Mouse (Mus musculus) cerebellum, postnatal 36 days (tissue): ENCODE data around the gene Ttc9b.

Experiments used
- DNase-seq, 2 experiments: peaks; one replicate each; pipeline ENCODE4 v3.0.0; 2021 to 2022; ENCODE audit warnings: mixed read lengths in 2 of 2

The Ttc9b gene

DNA sequence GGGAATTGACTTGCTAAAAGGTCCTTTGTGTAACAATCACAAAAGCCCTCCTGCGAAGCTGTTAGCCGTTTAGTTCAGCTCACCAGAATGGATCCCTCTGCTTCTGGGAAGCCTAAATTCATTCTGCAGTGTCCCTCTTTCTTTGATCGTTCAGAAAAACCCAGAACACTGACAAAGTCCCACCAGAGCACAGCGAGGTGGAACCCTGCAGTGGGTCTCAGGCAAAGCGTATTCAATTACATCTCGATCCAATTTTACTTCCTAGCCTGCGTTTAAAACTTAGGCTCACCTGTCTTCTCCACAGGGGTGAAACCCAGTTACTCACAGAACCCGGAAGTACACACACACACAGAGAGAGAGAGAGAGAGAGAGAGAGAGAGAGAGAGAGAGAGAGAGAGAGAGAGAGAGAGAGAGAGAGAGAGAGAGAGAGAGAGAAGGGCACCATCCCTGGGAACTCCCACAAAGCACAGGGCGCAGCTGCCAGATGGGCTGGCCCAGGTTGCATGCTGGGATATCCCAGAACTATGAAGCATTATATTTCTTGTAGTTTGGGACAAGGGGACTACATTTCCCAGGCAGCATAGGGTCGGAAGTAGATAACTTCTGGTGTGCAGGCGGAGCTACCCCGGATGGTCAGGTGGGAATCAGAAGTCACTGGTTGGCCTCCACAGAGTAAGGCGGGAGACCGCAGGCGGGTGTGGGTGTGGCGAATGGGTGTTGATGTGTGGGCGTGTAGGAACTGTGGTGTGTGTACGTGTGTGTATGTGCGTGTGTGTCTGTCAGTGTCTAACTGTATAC, 35.3 kb downstream of the Ttc9b start, which contains the start of gene Zfp607b:
TSS of gene Zfp607b (plus strand) at position 526 of the 798 bp plus-strand sequence.
- DNase-seq: peak; percentile 90 to 91

DNA sequence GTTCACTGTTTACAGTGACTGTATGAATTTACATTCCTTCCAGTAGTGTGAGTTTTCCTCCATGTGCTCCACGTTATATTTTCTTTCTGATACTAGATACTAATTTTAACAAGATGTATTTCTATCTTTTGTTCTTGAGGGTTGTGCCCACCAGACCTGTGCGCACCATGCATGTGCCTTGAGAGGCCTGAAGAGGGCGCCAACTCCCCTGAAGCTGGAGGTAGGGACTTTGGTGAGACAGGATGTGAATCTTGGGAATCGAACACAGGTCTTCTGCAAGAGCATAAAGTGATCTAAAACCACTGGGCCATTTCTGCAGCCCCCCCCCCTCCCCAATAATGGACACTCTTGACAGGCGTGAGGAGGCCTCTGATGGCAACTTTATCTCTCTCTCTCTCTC, 37.4 kb downstream of the Ttc9b start:
- DNase-seq: no peak

DNA sequence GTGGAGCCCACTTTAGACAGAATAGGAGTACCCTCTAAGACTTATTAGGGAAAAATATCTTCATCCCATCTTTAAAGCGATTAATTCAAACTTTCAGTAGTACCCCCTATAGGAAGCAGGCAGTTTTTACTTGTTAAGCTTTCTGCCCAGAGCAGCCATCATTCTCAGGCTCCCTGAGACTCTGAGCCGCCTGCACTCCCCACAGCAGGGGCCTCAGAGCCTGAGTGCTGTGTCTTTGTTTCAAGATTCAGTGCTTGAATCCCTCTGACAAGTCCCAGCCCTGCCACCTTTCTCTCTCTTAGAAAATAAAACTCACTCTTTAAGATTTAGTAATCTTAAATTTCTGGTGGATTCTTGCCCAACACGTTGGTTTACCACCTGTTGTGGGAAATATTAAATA, 43.0 kb downstream of the Ttc9b start:
- no peak for DNase-seq
